Mouse (Mus musculus) E14TG2a.4 (cell line): ENCODE data around the gene Itpr3.

ENCODE experiments used
- CTCF ChIP-seq: conservative IDR thresholded peaks from 2 replicates; pipeline ENCODE4 v1.5.1; 2014; ENCODE audit warnings: low read length
- POU5F1 ChIP-seq: IDR thresholded peaks from 2 replicates; pipeline ENCODE4 v1.6.1; 2014; ENCODE audit warnings: low read length, borderline replicate concordance

DNA sequence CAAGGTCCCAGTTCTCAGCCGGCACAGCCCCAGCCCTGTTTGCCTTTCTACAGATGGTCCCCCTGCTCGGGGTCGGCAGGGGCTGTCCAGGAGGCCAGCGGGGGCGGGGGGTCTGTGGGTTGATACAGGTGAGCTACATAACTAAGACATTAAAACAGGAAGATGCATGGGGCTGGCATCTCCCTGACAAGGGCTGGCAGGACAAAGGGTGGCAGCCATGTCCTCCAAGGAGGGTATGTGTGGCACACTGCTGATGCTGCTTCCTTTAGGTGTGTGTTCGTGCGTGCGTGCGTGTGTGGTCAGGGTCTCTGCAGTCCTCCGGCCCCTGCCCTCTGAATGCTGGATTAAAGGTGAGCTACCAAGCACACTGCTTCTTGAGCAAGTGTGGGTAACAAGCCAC is 69.9 kb downstream of the Itpr3 start:
- TF ChIP-seq CTCF = no peak
- no peak for TF ChIP-seq POU5F1
